Mouse (Mus musculus) cerebellum, adult 11 months (tissue): ENCODE data around the gene Tom1l2.

Experiments used
- DNase-seq: peaks from one replicate; pipeline ENCODE4 v3.0.0; 2022

The Tom1l2 gene

DNA sequence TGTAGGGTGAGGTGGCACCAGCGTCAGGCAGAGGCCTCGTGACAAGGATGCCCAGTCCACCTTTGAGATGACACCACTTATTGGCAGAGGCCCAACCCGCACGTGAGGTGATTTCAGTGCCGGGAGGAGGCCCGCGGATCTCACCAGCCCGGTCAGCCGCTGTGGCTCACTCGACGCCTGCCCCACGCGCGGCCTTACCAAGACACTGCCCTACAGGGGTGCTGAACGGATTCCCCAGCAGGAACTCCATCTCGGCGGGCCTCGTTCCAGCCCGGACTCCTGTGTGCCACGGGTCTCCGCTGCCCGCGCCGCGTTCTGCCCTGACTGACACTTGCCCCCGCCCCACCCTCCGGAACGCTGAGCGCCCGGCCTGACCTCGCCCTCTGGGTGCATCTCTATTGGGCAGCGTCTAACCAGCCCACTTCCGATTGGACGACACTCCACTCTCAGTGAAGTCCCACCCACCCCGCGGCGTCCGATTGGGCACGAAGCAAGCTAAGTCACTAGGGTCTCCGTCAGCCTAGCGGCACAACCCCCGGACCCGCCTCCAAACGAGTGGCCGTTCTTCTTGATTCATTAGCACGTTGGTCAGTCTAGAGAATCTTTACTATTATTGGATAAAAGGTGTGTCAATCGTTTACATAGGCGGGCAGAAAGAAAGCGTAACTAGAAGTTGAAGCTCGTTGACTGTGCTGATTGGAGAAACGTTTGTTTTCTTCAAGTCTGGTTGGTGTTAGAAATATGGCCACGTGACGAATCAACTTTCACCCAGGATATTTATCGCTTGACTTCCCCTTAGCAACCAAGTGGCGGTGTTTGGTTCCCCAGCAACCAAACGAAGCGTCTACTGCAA, at the start of gene Tom1l2, which contains the start of gene Drc3:
TSS of gene Tom1l2 (minus strand) at position 347 of the 853 bp plus-strand sequence.
TSS of gene Drc3 (plus strand) at position 771 of the 853 bp plus-strand sequence.
- peak; percentile 99 for DNase-seq

- DNase-seq = no peak
Measured at GRCm38 (mm10) chr11:60397172-60397571, 44.5 kb upstream of the Tom1l2 start.

DNA sequence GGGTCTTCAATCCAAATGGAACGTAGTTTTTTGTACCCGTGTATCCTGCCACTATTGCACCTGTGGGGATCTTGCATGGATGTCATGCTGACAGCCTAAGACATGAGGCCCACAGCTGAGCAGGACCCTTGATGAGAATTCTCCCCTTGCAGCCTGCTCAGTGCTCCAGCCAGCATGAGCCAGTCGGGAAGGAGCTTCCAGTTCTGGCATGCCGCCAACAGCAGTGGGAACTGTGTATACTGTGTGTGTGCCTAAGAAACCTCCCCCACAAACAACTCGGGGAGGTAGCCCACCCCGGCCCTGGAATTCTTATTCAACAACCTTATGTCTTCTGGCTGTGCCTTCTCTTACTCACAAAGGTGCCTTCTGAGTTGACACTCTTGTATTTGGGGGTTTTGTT, 43.8 kb upstream of the Tom1l2 start:
- no peak for DNase-seq

- DNase-seq = no peak
Measured at GRCm38 (mm10) chr11:60391346-60391745, 38.6 kb upstream of the Tom1l2 start.

GRCm38 (mm10) chr11:60387944-60388343, 35.2 kb upstream of the Tom1l2 start:
- no peak for DNase-seq

DNA sequence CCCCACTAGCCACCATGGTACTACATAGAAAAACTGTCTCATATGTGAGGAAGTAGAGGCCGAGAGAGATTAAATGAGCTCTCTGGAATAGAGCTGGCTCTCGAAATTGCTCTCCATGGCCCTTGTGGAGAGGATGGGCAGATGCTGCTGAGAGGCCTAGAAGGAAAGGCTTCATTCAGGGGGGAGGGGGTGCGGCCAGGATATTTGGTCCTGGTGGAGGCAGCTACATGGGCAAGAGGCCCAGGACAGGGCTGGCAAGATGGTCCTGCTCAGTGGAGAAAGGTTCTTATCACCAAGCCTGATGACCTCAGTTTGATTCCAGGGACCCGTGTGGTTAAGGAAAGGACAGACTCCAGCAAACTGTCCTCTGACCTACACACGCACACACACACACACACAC, 33.2 kb upstream of the Tom1l2 start:
- DNase-seq = no peak

DNA sequence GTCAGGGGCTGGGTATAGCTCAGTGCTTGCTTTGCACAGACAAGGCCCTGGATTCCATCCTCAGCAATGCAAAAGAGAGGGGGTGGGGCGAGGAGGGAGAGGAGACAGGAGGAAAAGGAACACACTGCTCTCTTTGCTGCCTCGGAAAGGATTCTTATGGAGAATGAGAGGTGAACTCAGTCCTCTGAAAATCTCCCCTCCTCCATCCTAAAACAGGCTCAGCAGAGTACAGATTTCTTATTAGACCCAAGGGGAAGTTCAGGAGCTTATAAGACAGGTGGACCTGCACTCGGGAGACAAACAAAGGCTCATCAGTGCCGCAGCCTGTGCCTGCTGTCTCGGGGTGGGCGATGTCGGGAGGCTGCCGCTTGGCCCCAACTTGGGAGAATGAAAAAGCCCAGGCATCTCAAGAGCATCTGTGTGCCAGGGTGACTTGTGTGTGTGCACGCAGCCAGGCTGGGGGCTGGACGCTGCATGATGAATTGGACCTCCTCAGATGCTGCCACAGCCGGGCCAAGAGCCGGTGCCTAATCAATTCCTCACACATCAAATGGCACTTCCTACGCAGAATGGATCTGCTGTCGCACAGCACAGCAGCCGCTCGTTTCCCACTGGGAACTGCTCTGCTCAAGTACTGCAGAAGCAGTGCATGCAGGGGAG, 32.2 kb upstream of the Tom1l2 start:
- no peak for DNase-seq

DNA sequence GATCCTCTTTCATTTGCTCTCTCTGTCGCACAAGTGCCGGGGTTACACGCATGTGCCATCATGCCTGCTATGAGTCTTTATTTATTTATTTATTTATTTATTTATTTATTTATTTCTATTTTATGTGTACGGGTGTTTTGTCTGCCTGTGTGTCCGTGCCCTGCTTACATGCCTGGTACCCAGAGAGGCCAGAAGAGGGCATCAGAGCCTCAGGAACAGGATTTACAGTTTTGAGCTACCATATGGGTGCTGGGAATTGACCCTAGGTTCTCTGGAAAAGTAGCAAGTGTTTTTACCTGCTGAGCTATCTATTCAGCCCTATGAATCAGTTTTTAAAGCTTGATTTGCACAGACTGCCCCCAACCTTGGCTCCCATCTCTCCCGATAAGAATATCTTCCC, 30.8 kb upstream of the Tom1l2 start:
- DNase-seq = no peak

DNA sequence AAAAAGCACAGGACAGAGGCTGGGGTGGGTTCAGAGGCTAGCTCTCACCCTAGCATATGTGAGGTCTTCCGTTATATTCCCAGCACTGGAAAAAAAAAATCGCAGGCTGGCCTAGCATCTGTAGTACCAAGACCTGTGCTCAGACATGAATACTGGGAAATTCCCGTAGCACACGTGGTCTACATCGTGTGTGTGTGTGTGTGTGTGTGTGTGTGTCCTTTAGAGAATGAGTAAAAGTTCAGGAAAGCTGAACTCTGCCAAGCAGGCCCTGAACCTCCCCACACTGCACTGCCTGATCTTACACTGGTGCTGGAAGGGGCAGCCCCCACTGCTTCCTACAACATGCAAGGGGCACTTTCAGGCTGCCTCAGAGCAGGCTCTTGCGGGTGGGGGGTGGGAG, 21.8 kb upstream of the Tom1l2 start:
- no peak for DNase-seq

DNA sequence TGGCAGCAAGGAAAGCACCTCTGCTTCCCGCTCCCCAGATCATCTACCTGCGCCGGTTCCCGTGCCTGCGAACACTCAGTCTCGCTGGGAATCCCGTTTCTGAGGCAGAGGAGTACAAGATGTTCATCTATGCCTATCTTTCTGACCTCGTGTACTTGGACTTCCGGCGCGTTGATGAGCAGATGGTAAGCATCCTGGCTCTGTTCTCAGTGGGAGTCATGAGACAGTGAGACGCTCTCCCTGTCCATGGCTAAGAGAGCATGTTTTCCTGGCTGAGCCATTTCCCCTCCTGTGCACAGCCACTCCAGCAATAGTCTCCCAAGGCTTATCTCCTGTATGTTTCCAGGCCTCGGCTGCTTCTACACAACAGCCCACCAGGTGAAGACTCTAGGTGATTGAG, 17.7 kb upstream of the Tom1l2 start:
- DNase-seq = no peak

GRCm38 (mm10) chr11:60369448-60369847, 16.7 kb upstream of the Tom1l2 start:
- DNase-seq = no peak

DNA sequence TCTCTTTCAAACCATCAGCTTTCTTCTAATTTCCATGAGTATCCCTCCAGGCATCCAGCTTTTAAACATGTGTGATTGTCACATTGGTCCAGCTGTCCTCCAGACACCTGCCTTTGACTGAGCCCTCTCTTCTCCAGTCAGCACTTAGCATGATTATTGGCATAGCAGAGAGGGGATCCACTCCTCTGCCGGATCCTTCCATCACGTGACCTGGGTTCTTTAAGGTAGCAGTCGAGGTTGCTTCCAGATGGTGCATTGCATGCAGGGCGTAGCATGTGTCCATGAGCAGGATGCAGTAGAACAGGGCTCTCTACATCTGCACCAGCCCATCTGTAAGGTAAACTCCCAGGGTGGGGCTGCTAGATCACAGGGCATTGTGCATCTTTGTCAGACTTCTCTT, 16.2 kb upstream of the Tom1l2 start:
- DNase-seq = no peak

GRCm38 (mm10) chr11:60367256-60367655, 14.6 kb upstream of the Tom1l2 start:
- no peak for DNase-seq

GRCm38 (mm10) chr11:60366239-60367019, 13.7 kb upstream of the Tom1l2 start:
- DNase-seq = no peak

GRCm38 (mm10) chr11:60360631-60361201, 8.0 kb upstream of the Tom1l2 start:
- no peak for DNase-seq

DNA sequence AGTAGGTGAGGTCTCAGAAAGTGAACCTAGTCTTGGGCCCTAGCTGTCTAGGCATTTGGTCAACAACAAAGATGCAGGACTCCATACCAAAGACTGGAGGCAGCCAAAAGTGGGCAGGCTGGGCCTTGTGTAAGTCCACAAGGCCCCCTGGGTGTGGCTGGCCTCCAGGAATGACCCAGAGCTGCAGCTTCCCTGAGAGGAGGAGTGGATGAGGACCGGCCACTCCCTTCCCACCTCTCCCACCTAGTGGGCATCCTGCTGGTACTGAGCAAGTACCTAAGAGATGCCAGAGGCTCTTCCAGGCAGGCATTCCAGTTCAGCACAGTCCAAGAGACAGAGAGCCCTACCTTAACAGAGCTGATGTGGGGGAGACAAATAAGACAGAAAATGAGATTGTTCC, 7.2 kb upstream of the Tom1l2 start:
- no peak for DNase-seq

GRCm38 (mm10) chr11:60359138-60359537, 6.4 kb upstream of the Tom1l2 start:
- DNase-seq = no peak

- no peak for DNase-seq
Measured at GRCm38 (mm10) chr11:60358548-60358947, 5.8 kb upstream of the Tom1l2 start.

GRCm38 (mm10) chr11:60357116-60357515, 4.4 kb upstream of the Tom1l2 start:
- no peak for DNase-seq

DNA sequence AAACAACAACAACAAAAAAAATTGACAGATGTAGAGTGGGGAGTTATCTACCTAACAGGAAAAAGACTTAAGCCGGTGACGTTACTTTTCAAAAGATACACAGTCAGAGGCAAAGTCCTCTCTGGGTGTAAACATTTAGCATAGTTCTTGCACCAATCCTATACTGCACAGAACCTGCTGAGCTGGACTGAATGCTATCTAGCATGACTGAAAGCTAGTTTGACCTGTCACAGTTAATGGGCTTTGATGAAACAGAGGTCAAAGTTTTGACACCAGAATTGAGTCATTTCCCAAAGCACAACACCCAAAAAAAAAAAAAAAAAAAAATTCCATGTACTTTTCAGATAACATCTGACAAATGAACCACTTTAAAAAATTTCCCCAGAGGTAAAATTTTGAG, 3.2 kb upstream of the Tom1l2 start:
- no peak for DNase-seq

- DNase-seq = peak; percentile 54
Measured at GRCm38 (mm10) chr11:60351925-60352371, 757 bp downstream of the Tom1l2 start.

DNA sequence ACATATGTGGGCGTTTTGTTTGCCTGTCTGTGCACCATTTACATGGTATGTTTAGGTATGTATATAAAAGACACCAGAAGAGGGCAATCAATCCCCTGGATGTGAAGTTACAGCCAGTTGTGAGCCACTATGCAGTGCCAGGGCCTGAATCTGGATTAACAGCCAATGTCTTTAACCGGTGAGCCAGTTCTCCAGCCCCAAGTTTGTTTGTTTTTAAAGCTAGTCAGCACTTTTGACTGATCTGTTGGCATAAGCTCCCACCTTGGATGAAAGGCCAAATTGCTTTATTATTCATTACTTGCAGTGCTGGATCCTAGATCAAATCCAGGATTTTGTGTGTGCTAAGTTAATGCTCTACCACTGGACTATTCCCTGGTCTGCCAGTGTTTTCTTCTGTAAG, 1.3 kb downstream of the Tom1l2 start:
- DNase-seq = no peak

DNA sequence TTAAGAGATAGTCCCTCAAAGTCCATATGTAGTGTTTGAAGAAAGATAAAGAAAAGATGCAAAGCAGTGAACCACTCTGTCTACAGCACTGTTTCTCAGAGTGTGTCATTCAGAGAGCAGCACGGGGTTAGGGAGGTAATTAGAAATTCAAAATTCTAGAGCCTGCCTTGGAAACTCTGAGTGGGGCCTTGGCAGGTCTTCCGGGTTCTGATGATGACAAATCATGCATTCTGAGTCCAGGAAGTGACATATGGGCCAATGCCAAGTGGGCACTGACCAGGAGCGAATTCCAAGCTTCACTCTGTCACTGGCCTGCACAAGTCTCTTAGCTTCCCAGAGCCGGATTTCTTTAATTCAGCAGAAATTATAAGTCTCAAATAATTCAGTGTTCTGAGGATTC, 6.2 kb downstream of the Tom1l2 start:
- DNase-seq = peak; percentile 72
